Mouse (Mus musculus) liver, embryonic 11.5 days (tissue): ENCODE measurements around the gene Prkca. TPM values are rescaled to one million over a fixed set of nuclear protein-coding genes. Genes with fewer than 3 reads are reported as not detected.

Experiments
- ATAC-seq: fragments of 200-750 bp; cut with Nextera tagmentation; replicated peaks from 2 replicates; pipeline ENCODE4 v1.8.0; 2017; ENCODE audit warnings: moderate number of reproducible peaks, mild to moderate bottlenecking, moderate TSS enrichment, moderate library complexity; ENCODE audit not compliant: low FRiP score
- DNase-seq: peaks from one replicate; pipeline ENCODE4 v3.0.0-alpha.2; 2017; ENCODE audit warnings: low spot score
- H3K27ac ChIP-seq: fragments of 300-500 bp; sonication (generic); 2 replicates; pipeline ENCODE4 v1.5.1; 2014; ENCODE audit warnings: mild to moderate bottlenecking, low read depth, low read length, control low read depth
- H3K27me3 ChIP-seq: fragments of 300-500 bp; sonication (generic); replicated peaks from 2 replicates; pipeline ENCODE4 v1.6.1; 2014; ENCODE audit warnings: low read length, mixed read lengths; ENCODE audit not compliant: control insufficient read depth, insufficient read depth
- H3K36me3 ChIP-seq: fragments of 300-500 bp; sonication (generic); 2 replicates; pipeline ENCODE4 v1.6.1; 2014; ENCODE audit warnings: mild to moderate bottlenecking, low read length, moderate library complexity, mixed read lengths; ENCODE audit not compliant: control insufficient read depth, insufficient read depth
- H3K4me1 ChIP-seq: fragments of 300-500 bp; sonication (generic); replicated peaks from 2 replicates; pipeline ENCODE4 v1.6.1; 2014; ENCODE audit warnings: low read length, mixed read lengths; ENCODE audit not compliant: control insufficient read depth, insufficient read depth
- H3K4me2 ChIP-seq: fragments of 300-500 bp; sonication (generic); 2 replicates; pipeline ENCODE4 v1.6.1; 2014; ENCODE audit warnings: mild to moderate bottlenecking, control low read depth, moderate library complexity
- H3K4me3 ChIP-seq: fragments of 300-500 bp; sonication (generic); 2 replicates; pipeline ENCODE4 v1.5.1; 2014; ENCODE audit warnings: low read depth, low read length, control low read depth
- H3K9ac ChIP-seq: fragments of 300-500 bp; sonication (generic); 2 replicates; pipeline ENCODE4 v1.6.1; 2014; ENCODE audit warnings: low read depth, low read length, control low read depth
- H3K9me3 ChIP-seq: fragments of 300-500 bp; sonication (generic); 2 replicates; pipeline ENCODE4 v1.6.1; 2016; ENCODE audit warnings: low read length, inconsistent platforms, mixed read lengths; ENCODE audit not compliant: control insufficient read depth
- WGBS: fragments of 180-500 bp; shearing (Covaris S2); extraction: QIAGEN DNeasy Blood & Tissue Kit; methylation state at CpG from one replicate; pipeline ENCODE4 v1.1.7; 2014; 5-methylcytosine and 5-hydroxymethylcytosine counted together
- polyA plus RNA-seq: library from polyadenylated mRNA; unstranded; fragments of >200 nt; fragmentation: Nextera tagmentation; extraction: Ambion mirVana; gene quantifications from 2 replicates; pipeline ENCODE4 v1.2.1, GENCODE M21; 2014

Gene Prkca
- polyA plus RNA-seq, 1 experiment from 2014 or later = 12.4 TPM

- H3K9ac ChIP-seq = no peak overlapping the region
- no peak overlapping the region for H3K4me3 ChIP-seq
- WGBS = 88% methylated on average over 5 of the region's 5 CpGs
- ATAC-seq (no peak), DNase-seq (no peak)
- no peaks in the 10 kb centered on the region for H3K27me3 ChIP-seq
- H3K4me2 ChIP-seq = no peak overlapping the region
- no peaks in the 10 kb centered on the region for H3K36me3 ChIP-seq
- no peak overlapping the region for H3K27ac ChIP-seq
- H3K9me3 ChIP-seq = no peaks in the 10 kb centered on the region
- H3K4me1 ChIP-seq = no peaks in the 10 kb centered on the region
Measured at GRCm38 (mm10) chr11:108182421-108182820, 161.3 kb downstream of the Prkca start.

- Histone ChIP-seq H3K4me3 (no peak overlapping the region), H3K27me3 (no peaks in the 10 kb centered on the region), H3K4me2 (no peak overlapping the region), H3K4me1 (no peaks in the 10 kb centered on the region), H3K9ac (no peak overlapping the region), H3K27ac (no peak overlapping the region), H3K36me3 (no peaks in the 10 kb centered on the region), H3K9me3 (no peaks in the 10 kb centered on the region)
- DNase-seq (no peak), ATAC-seq (no peak)
- WGBS = 92% methylated on average over 10 of the region's 10 CpGs
Measured at GRCm38 (mm10) chr11:108181012-108181713, 162.6 kb downstream of the Prkca start.

GRCm38 (mm10) chr11:108178802-108179201 is 164.9 kb downstream of the Prkca start:
- 78% methylated on average over 5 of the region's 5 CpGs for WGBS
- Histone ChIP-seq H3K4me2 (no peak overlapping the region), H3K27ac (no peak overlapping the region), H3K9me3 (no peaks in the 10 kb centered on the region), H3K27me3 (no peaks in the 10 kb centered on the region), H3K9ac (no peak overlapping the region), H3K4me3 (no peak overlapping the region), H3K36me3 (no peaks in the 10 kb centered on the region), H3K4me1 (no peaks in the 10 kb centered on the region)
- ATAC-seq = no peak
- DNase-seq = no peak

DNA sequence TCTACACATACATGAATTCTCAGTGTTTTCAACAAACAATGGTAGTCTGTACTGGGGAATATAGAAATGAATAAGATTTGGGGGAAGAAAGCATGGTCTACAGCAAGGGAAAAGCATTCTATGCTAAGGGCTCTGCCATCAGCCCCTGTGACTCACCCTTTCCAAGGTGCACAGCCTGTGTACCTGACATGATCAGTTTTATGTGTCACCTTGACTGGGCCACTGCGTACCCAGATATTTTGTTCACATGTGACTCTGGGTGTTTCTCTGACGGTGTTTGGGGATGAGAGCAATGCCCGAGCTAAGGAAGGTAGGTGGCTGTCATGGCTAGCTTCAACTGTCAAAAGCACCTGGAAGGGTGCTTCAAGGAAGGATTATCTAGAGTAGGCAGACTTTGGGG is 165.5 kb downstream of the Prkca start:
- DNase-seq (no peak), ATAC-seq (no peak)
- H3K27me3 ChIP-seq = no peaks in the 10 kb centered on the region
- no peaks in the 10 kb centered on the region for H3K36me3 ChIP-seq
- 88% methylated on average over 3 of the region's 3 CpGs for WGBS
- H3K4me3 ChIP-seq = no peak overlapping the region
- H3K4me2 ChIP-seq = no peak overlapping the region
- H3K4me1 ChIP-seq = no peaks in the 10 kb centered on the region
- H3K9ac ChIP-seq = no peak overlapping the region
- no peaks in the 10 kb centered on the region for H3K9me3 ChIP-seq
- no peak overlapping the region for H3K27ac ChIP-seq

DNA sequence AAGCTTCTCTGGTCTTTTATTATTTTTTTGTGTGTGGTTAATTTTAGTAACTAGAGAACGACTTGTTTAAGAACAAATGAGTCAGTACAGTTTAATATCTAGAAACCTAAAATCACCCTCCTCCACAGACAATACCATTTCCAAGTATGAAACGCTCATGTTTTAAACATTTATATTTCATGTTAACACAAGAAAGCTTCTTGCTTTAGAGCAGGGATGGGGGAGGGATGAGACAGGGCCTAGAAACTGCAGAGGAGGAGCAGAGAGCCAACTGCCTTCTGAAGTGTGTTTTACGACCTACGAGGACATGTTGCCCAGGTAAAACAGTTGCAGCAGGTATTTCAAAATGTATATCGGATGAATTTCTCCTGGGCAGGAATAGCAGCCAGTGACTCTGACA is 167.0 kb downstream of the Prkca start:
- Histone ChIP-seq H3K27ac (no peak overlapping the region), H3K27me3 (no peaks in the 10 kb centered on the region), H3K4me1 (no peaks in the 10 kb centered on the region), H3K9me3 (no peaks in the 10 kb centered on the region), H3K4me3 (no peak overlapping the region), H3K9ac (no peak overlapping the region), H3K4me2 (no peak overlapping the region), H3K36me3 (no peaks in the 10 kb centered on the region)
- WGBS = 88% methylated on average over 5 of the region's 5 CpGs
- ATAC-seq (no peak), DNase-seq (no peak)

DNA sequence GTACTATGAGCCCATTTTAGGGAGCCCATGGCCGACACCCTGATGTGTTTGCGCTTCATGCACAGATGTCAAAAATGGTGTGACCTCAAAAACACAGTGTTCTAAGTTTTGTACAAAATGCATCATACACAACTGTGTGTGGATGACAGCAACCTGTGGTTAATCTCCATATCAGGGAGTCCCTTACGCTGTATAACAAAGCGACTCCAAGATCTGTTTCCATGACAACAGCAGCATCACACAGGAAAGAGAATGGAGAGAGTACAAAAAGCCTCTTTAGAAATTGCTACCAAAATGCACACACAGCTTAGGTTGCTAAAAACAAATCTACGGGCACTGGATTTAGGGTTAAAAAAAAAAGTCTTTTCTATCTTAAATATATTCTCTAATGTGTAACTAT is 171.8 kb downstream of the Prkca start:
- Histone ChIP-seq H3K27me3 (no peaks in the 10 kb centered on the region), H3K36me3 (no peaks in the 10 kb centered on the region), H3K9me3 (no peaks in the 10 kb centered on the region), H3K4me2 (no peak overlapping the region), H3K4me3 (no peak overlapping the region), H3K9ac (no peak overlapping the region), H3K27ac (no peak overlapping the region), H3K4me1 (no peaks in the 10 kb centered on the region)
- no peak for DNase-seq
- ATAC-seq = no peak
- 92% methylated on average over 5 of the region's 5 CpGs for WGBS

DNA sequence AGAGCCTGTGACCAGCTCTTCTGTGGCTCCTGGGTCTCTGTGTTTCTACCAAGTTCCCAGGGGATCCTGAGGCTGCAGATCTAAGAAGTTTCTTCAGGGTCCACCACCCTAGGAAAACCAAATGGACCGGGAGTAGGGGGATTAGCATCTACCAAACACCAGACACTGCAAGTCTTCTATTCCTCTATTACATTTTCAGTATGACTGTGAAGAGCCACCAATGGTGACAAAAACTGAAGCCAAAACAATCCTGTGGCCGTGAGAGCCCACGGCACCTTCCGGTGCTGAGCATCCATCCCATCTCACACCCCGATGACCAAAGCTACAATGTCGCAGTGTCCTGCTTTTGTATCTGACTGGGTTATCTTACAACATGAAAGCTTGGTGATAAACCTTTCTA is 172.5 kb downstream of the Prkca start:
- H3K27ac ChIP-seq = no peak overlapping the region
- H3K27me3 ChIP-seq = no peaks in the 10 kb centered on the region
- no peak overlapping the region for H3K4me2 ChIP-seq
- H3K4me3 ChIP-seq = no peak overlapping the region
- no peaks in the 10 kb centered on the region for H3K4me1 ChIP-seq
- no peak for ATAC-seq
- H3K9me3 ChIP-seq = no peaks in the 10 kb centered on the region
- no peak overlapping the region for H3K9ac ChIP-seq
- no peaks in the 10 kb centered on the region for H3K36me3 ChIP-seq
- 90% methylated on average over 6 of the region's 6 CpGs for WGBS
- no peak for DNase-seq

DNA sequence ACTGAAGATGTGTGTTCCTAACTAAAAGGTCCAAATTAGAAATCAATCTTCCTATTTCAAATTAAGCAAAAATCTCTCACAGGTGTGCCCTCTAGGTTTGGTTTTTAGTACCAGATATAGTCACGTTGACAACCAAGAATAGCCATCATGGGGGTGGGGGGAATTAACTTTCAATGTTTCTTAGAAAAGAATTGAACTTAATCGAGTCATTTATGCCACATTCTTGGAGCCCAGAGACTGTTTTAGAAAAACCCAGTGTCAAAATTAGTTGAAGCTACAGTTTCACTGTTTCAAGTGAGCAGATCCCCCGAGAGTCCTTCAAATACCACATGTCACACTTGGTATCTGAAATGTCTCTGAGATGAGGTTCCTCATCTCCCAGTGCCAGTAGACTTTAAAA is 173.6 kb downstream of the Prkca start:
- no peaks in the 10 kb centered on the region for H3K9me3 ChIP-seq
- DNase-seq = no peak
- H3K36me3 ChIP-seq = no peaks in the 10 kb centered on the region
- WGBS = 78% methylated on average over 3 of the region's 3 CpGs
- H3K9ac ChIP-seq = no peak overlapping the region
- no peak overlapping the region for H3K27ac ChIP-seq
- H3K4me2 ChIP-seq = no peak overlapping the region
- no peaks in the 10 kb centered on the region for H3K4me1 ChIP-seq
- no peak overlapping the region for H3K4me3 ChIP-seq
- no peak for ATAC-seq
- no peaks in the 10 kb centered on the region for H3K27me3 ChIP-seq

DNA sequence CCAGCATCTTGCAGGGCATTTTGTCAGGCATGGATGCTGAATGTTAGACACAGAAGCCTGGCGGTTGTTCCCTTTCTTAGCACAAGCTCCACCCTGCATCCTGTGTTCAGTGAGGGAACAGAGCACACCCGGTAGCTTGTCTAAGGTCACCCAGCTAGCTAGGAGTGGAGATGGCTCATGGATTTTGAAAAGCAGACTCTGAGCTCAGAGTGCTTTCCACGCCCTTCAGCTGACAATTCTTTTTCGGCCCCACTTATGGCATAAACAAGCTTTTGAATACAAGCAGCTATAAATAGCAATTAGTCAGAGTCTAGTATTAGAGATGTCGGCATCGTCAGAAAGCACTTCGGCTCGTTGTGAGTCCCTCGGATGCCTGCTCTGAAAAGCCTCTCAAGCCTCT is 178.0 kb downstream of the Prkca start:
- no peaks in the 10 kb centered on the region for H3K27me3 ChIP-seq
- no peak for DNase-seq
- no peak overlapping the region for H3K4me2 ChIP-seq
- H3K9ac ChIP-seq = no peak overlapping the region
- no peak overlapping the region for H3K4me3 ChIP-seq
- no peaks in the 10 kb centered on the region for H3K9me3 ChIP-seq
- ATAC-seq = no peak
- H3K36me3 ChIP-seq = no peaks in the 10 kb centered on the region
- WGBS = 78% methylated on average over 9 of the region's 9 CpGs
- no peaks in the 10 kb centered on the region for H3K4me1 ChIP-seq
- no peak overlapping the region for H3K27ac ChIP-seq
